Mouse (Mus musculus) thymus, postnatal 0 days (tissue): ENCODE data around the gene Psmb6. TPM values are rescaled to one million over a fixed set of nuclear protein-coding genes. Genes with fewer than 3 reads are reported as not detected.
"Not testable (repeated sequence)": the region's sequence is repeated elsewhere in the genome, so short reads cannot be mapped to it uniquely, and the experiment has no call there.

Source experiments
- DNase-seq: peaks from one replicate; pipeline ENCODE4 v3.0.0-alpha.2; 2015; ENCODE audit warnings: low spot score
- polyA plus RNA-seq: library from polyadenylated mRNA; unstranded; fragments of >200 nt; fragmentation: Nextera tagmentation; extraction: Ambion mirVana; gene quantifications from 2 replicates; pipeline ENCODE4 v1.2.1, GENCODE M21; 2015

Psmb6 gene
- polyA plus RNA-seq, 1 experiment from 2014 or later, result 741 TPM

GRCm38 (mm10) chr11:70570614-70571013, 45.4 kb downstream of the Psmb6 start:
- not testable (repeated sequence) for DNase-seq

DNA sequence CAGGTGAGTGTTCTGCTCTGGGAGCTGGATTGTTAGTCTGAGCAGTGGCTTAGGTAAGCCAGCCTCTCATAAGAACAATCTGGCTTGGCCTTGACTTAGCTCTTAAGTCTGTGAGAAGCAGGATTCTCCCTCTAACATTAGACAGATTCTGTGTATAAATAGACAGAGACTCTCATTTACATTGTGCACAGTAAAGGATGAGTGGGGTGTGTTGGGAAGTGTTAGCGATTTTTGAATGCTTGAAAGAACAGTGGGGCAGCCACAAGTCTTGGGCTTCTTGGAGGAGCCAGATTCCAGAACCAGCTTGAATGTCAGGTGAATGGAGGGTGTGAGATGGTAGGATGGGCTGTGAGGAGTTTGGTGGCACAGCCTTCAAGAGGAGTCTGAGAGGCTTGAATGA, 46.5 kb downstream of the Psmb6 start:
- no peak for DNase-seq

GRCm38 (mm10) chr11:70572348-70572902, 47.3 kb downstream of the Psmb6 start:
- no peak for DNase-seq

DNA sequence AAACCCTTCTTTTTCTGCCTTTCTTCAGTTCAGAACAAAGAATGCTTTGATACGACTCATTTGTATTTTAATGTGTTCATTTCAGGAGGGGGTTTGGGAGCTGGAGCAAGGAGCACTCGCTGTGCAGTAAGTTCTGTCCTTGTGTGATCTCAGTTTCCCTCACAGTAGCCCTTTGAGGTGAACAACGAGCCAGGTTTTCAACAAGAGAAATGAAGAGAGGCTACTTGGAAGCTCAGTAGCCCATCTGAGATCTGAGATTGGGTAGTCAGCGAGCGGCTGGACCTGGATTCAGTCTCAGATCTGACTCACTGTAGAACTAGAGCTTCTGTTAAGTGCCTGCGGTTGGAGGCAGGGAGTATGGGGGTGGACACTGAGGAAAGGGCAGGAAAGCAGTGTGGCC, 48.7 kb downstream of the Psmb6 start:
- DNase-seq, result no peak

DNA sequence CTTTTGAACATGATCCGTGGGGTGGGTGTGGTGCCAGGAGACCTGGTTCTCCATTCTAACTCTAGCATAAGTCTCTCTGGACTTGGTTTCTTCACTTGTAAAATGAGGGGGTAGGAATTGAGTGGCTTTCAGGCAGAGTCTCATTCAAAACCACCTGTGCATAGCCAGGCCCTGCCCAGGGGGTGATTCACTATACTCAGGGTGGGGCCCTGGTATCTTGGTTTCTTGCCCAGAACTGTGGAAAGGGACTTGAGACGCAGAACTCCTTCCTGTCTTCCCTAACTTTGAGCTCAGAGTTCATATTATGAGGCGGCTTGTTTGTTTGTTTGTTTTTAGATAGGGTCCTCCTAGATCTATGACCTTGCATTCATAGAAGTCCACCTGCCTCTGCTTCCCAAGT, 52.0 kb downstream of the Psmb6 start:
- DNase-seq, result no peak

Other genes starting within 250 kb of the Psmb6 start
- 30.8 and 37.8 TPM in 2 replicates for gene Alox12e, start 202.7 kb upstream of the Psmb6 start, polyA plus RNA-seq
- 5.2 and 5.9 TPM in 2 replicates for gene Alox15, start 173.3 kb upstream of the Psmb6 start, polyA plus RNA-seq
- gene Pelp1, start 115.3 kb upstream of the Psmb6 start, polyA plus RNA-seq, result 17.0 and 18.4 TPM in 2 replicates
- gene Arrb2, start 92.7 kb upstream of the Psmb6 start, polyA plus RNA-seq, result 38.8 and 38.9 TPM in 2 replicates
- gene Med11, start 73.4 kb upstream of the Psmb6 start, polyA plus RNA-seq, result 47.5 and 47.6 TPM in 2 replicates
- 4.8 and 5.1 TPM in 2 replicates for gene Zmynd15, start 65.9 kb upstream of the Psmb6 start, polyA plus RNA-seq
- gene Cxcl16, start 65.4 kb upstream of the Psmb6 start, polyA plus RNA-seq, result 34.2 and 35.1 TPM in 2 replicates
- gene Tm4sf5, start 20.1 kb upstream of the Psmb6 start, polyA plus RNA-seq, result 8.9 and 9.3 TPM in 2 replicates
- 11.6 and 13.7 TPM in 2 replicates for gene Vmo1, start 10.8 kb upstream of the Psmb6 start, polyA plus RNA-seq
- gene Gltpd2, start 6.2 kb upstream of the Psmb6 start, polyA plus RNA-seq, result 0.31 TPM in 1 of 2 replicates, not detected in the other
- gene Gm40193, start 7.6 kb downstream of the Psmb6 start, polyA plus RNA-seq, result not detected in 2 replicates
- gene Pld2, start 14.7 kb downstream of the Psmb6 start, polyA plus RNA-seq, result 2.0 and 2.7 TPM in 2 replicates
- 6.3 and 6.6 TPM in 2 replicates for gene Mink1, start 37.5 kb downstream of the Psmb6 start, polyA plus RNA-seq
- gene 4930544D05Rik, start 90.5 kb downstream of the Psmb6 start, polyA plus RNA-seq, result not detected in 2 replicates
- gene Chrne, start 93.8 kb downstream of the Psmb6 start, polyA plus RNA-seq, result 0.39 and 1.1 TPM in 2 replicates
- gene Gp1ba, start 113.8 kb downstream of the Psmb6 start, polyA plus RNA-seq, result 0.06 and 0.13 TPM in 2 replicates
- gene Rnf167, start 121.9 kb downstream of the Psmb6 start, polyA plus RNA-seq, result 214 and 226 TPM in 2 replicates
- 137 and 139 TPM in 2 replicates for gene Slc25a11, start 122.1 kb downstream of the Psmb6 start, polyA plus RNA-seq
- 2,783 and 3,382 TPM in 2 replicates for gene Pfn1, start 129.3 kb downstream of the Psmb6 start, polyA plus RNA-seq
- gene Eno3, start 131.8 kb downstream of the Psmb6 start, polyA plus RNA-seq, result 13.1 and 14.7 TPM in 2 replicates
- 63.7 and 85.0 TPM in 2 replicates for gene Spag7, start 144.0 kb downstream of the Psmb6 start, polyA plus RNA-seq
- 6.2 and 6.9 TPM in 2 replicates for gene Camta2, start 162.7 kb downstream of the Psmb6 start, polyA plus RNA-seq
- 0.75 and 0.94 TPM in 2 replicates for gene Inca1, start 174.8 kb downstream of the Psmb6 start, polyA plus RNA-seq
- gene Kif1c, start 175.2 kb downstream of the Psmb6 start, polyA plus RNA-seq, result 1.2 and 1.4 TPM in 2 replicates
- 7.2 and 7.6 TPM in 2 replicates for gene Zfp3, start 238.8 kb downstream of the Psmb6 start, polyA plus RNA-seq